Mouse (Mus musculus): ENCODE measurements around the gene Rcbtb1. TPM values are rescaled to one million over a fixed set of nuclear protein-coding genes. Genes with fewer than 3 reads are reported as not detected.
"Not testable (repeated sequence)": the region's sequence is repeated elsewhere in the genome, so short reads cannot be mapped to it uniquely, and the experiment has no call there.

Rcbtb1 gene
- polyA plus RNA-seq, 1 experiment = 11.7 TPM

- peak; percentile 12 for DNase-seq
- no peak for TF ChIP-seq CTCF (IDR thresholded peaks at IDR 0.05; ENCODE audit: insufficient read depth, low read length)
- TF ChIP-seq POLR2A (IDR thresholded peaks at IDR 0.05; ENCODE audit: borderline replicate concordance, extremely low read depth, low read depth, low read length) = no peak
- Histone ChIP-seq H3K4me1 (ENCODE audit: control insufficient read depth, insufficient read depth, low read length) (no peaks in the 10 kb centered on the region), H3K4me3 (replicated peaks; ENCODE audit: extremely low read depth, low read depth, low read length) (no peak within 1 kb of the TSS)
- WGBS = 14% methylated on average over 3 of the region's 3 CpGs
Measured at GRCm38 (mm10) chr14:59260056-59260455, 59.0 kb downstream of the Rcbtb1 start, which contains the start of gene Gm6904. Gm6904 (minus strand) TSS chr14:59260216.

GRCm38 (mm10) chr14:59274961-59275360 lies 74.0 kb downstream of the Rcbtb1 start:
- 72% methylated on average over 4 of the region's 4 CpGs for WGBS
- not testable (repeated sequence) for H3K4me1 ChIP-seq (ENCODE audit: control insufficient read depth, insufficient read depth, low read length); H3K4me3 ChIP-seq (replicated peaks; ENCODE audit: extremely low read depth, low read depth, low read length); DNase-seq

Other genes starting within 250 kb of the Rcbtb1 start
- not detected in 2 replicates for gene 1700129C05Rik, start 58.3 kb upstream of the Rcbtb1 start, polyA plus RNA-seq (2012; rRNA removed)
- not detected in 2 replicates for gene Gm5142, start 22.5 kb upstream of the Rcbtb1 start, polyA plus RNA-seq (2012; rRNA removed)
- gene Gm6904, start 59.0 kb downstream of the Rcbtb1 start, polyA plus RNA-seq (2012; rRNA removed) = not detected in 2 replicates
- 0.80 and 0.96 TPM in 2 replicates for gene Phf11a, start 96.3 kb downstream of the Rcbtb1 start, polyA plus RNA-seq (2012; rRNA removed)
- gene Phf11b, start 140.1 kb downstream of the Rcbtb1 start, polyA plus RNA-seq (2012; rRNA removed) = 1.2 and 1.6 TPM in 2 replicates
- gene Phf11d, start 164.3 kb downstream of the Rcbtb1 start, polyA plus RNA-seq (2012; rRNA removed) = 11.5 and 17.3 TPM in 2 replicates
- gene Phf11c, start 194.2 kb downstream of the Rcbtb1 start, polyA plus RNA-seq (2012; rRNA removed) = 0.36 and 0.70 TPM in 2 replicates
- gene Setdb2, start 239.7 kb downstream of the Rcbtb1 start, polyA plus RNA-seq (2012; rRNA removed) = 3.1 and 5.1 TPM in 2 replicates
- 7.9 and 13.1 TPM in 2 replicates for gene Cab39l, start 239.8 kb downstream of the Rcbtb1 start, polyA plus RNA-seq (2012; rRNA removed)

Data from lung, adult 2 months (tissue).